8 mouse cellular contexts compared by ENCODE assay signal in the genomic region with DNA sequence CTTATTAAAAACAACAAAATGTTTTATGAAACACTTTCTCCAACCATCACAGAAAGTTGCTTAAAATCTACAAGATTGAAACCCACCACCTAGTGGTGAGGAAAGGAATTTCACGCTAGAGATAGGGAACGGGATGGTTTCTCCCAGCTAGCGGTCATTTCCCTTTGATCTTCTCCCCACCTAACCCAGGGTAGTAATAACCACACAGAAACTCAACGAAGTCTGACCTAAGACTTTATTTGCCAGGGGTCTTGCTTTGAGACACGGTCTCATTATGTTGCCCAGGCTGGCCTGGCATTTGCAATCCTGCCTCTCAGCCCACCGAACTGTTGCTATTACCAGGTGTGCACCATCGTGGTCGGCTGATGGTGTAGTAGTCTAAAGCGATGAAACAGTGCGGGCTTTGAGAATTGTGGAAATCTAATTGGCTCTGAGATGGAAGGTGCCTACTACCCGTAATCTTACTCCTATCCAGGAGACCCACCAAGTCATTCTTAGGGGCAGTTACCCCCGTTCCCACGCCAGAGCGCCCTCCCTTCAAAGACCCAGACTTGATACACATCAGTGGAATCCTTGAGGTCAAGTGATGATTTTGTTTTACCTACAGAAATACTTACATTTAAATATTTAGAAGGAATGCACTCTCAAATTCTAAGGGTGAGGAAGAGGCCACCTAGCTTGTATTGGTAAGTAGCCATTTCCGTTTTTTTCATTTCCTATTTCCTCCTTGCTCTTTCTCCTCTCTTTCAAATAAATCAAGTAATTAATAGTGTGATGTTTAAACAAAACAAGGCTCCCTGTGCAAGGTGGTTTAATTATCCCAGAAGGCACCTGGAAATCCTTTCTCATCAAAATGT. TPM values are rescaled to one million over a fixed set of nuclear protein-coding genes. Genes with fewer than 3 reads are reported as not detected.
DNase-seq lines count a peak whose midpoint lies in the region; ATAC-seq and TF ChIP-seq lines count a peak whose summit lies in the region.

No protein-coding gene starts in this region.

- no peaks in the 10 kb centered on the region for H3K9me3 ChIP-seq in erythroblast, embryonic 14.5 days (ENCODE audit: control insufficient read depth, low read length)
- no peaks in the 10 kb centered on the region for H3K9me3 ChIP-seq in hindbrain, embryonic 13.5 days
- no peaks in the 10 kb centered on the region for H3K9me3 ChIP-seq in midbrain, embryonic 11.5 days (ENCODE audit: control insufficient read depth, low read length)

- peak overlapping the region; percentile 71 for H3K4me2 ChIP-seq in hindbrain, embryonic 13.5 days
- peak overlapping the region; percentile 74 for H3K4me2 ChIP-seq in midbrain, embryonic 11.5 days

- intact Hi-C loops in heart, postnatal 25 days (cut with DNase I) = loop anchor here (5.0 kb wide), 3 partner anchors 141 to 214 kb away; no protein-coding TSS in a partner anchor

- WGBS in hindbrain, embryonic 13.5 days = 16% methylated on average over 15 of the region's 15 CpGs
- WGBS in midbrain, embryonic 11.5 days = 16% methylated on average over 15 of the region's 15 CpGs

- no peak overlapping the region for H3K9ac ChIP-seq in hindbrain, embryonic 13.5 days
- no peak overlapping the region for H3K9ac ChIP-seq in midbrain, embryonic 11.5 days (ENCODE audit: low read length)

- no peak for TF ChIP-seq POLR2A in brain, embryonic 14.5 days (IDR thresholded peaks at IDR 0.05; ENCODE audit: borderline replicate concordance, extremely low read depth, insufficient read depth, insufficient read length, poor library complexity, severe bottlenecking)

- H3K4me3 ChIP-seq in erythroblast, embryonic 14.5 days (replicated peaks) = peak overlapping the region; percentile 100
- H3K4me3 ChIP-seq in hindbrain, embryonic 13.5 days = peak overlapping the region; percentile 95; the same call in 1 of the 2 replicates
- peak overlapping the region; percentile 5; the same call in 1 of the 2 replicates for H3K4me3 ChIP-seq in midbrain, embryonic 11.5 days (ENCODE audit: low read depth, low read length)

- H3K36me3 ChIP-seq in erythroblast, embryonic 14.5 days (ENCODE audit: control insufficient read depth) = no peaks in the 10 kb centered on the region
- H3K36me3 ChIP-seq in hindbrain, embryonic 13.5 days = no peaks in the 10 kb centered on the region
- no peaks in the 10 kb centered on the region for H3K36me3 ChIP-seq in midbrain, embryonic 11.5 days (ENCODE audit: control insufficient read depth, insufficient read depth, low read length)

- DNase-seq in heart, adult 11 months = peak; percentile 94
- DNase-seq in heart, postnatal 25 days (ENCODE audit: low spot score) = no peak
- DNase-seq in brain, embryonic 14.5 days (ENCODE audit: low read depth) = peak; percentile 74
- peak; percentile 4 to 30 for DNase-seq in layer of hippocampus, postnatal 36 days
- DNase-seq in midbrain, embryonic 11.5 days (ENCODE audit: low spot score, missing footprints) = peak; percentile 95
- DNase-seq in spleen, postnatal 4 days (ENCODE audit: low spot score in 2 of 2) = peak; percentile 32 to 71

- peaks cover 16% of the 10 kb centered on the region for H3K27me3 ChIP-seq in erythroblast, embryonic 14.5 days (ENCODE audit: control insufficient read depth)
- H3K27me3 ChIP-seq in hindbrain, embryonic 13.5 days = 0 out of 2 replicates have a peak, but pooled peaks cover 3% of the 10 kb centered on the region
- no peaks in the 10 kb centered on the region for H3K27me3 ChIP-seq in midbrain, embryonic 11.5 days (ENCODE audit: control insufficient read depth, insufficient read depth, low read length)

- no peak overlapping the region for H3K27ac ChIP-seq in hindbrain, embryonic 13.5 days
- H3K27ac ChIP-seq in midbrain, embryonic 11.5 days (ENCODE audit: low read depth, low read length) = no peak overlapping the region

- ATAC-seq in hindbrain, embryonic 13.5 days (ENCODE audit: low FRiP score) = no peak
- no peak for ATAC-seq in midbrain, embryonic 11.5 days (ENCODE audit: low FRiP score)

- TF ChIP-seq CTCF in brain, embryonic 14.5 days (IDR thresholded peaks at IDR 0.05; ENCODE audit: borderline replicate concordance, extremely low read depth, insufficient read depth, insufficient read length) = peak; percentile 62; the same call in 1 of the 2 replicates

- H3K4me1 ChIP-seq in erythroblast, embryonic 14.5 days (ENCODE audit: control insufficient read depth) = peaks cover 32% of the 10 kb centered on the region
- H3K4me1 ChIP-seq in hindbrain, embryonic 13.5 days (replicated peaks) = peaks cover 22% of the 10 kb centered on the region
- peaks cover 11% of the 10 kb centered on the region; the same call in 1 of the 2 replicates for H3K4me1 ChIP-seq in midbrain, embryonic 11.5 days (ENCODE audit: control insufficient read depth, insufficient read depth, low read length)

RNA-seq across cellular contexts. Expression of a gene that starts 1.2 kb away (rescaled TPM):
- 10 to 100 TPM; 11.9 to 12.3 TPM for total RNA-seq in heart, postnatal 25 days (2021)
- 7.1 and 10.3 TPM in 2 replicates for polyA plus RNA-seq in brain, embryonic 14.5 days (2012; rRNA removed)
- 0.16 and 0.24 TPM in 2 replicates for polyA plus RNA-seq in erythroblast, embryonic 14.5 days (2012)
- 26.5 and 27.9 TPM in 2 replicates for polyA plus RNA-seq in hindbrain, embryonic 13.5 days (2015; fragmentation: Nextera tagmentation; extraction: Ambion mirVana)
- total RNA-seq in layer of hippocampus, postnatal 36 days (2021) = 10 to 100 TPM; 19.0 to 21.4 TPM
- polyA plus RNA-seq in midbrain, embryonic 11.5 days (2014; fragmentation: Nextera tagmentation; extraction: Ambion mirVana) = 31.3 and 34.1 TPM in 2 replicates

Comparison
In these comparisons a context has a peak if more than half of its experiments do, and no peak if none do; other contexts are left out.
1. H3K4me3 ChIP-seq: peak in every context shown above with its lines; median percentile 100 in erythroblast, embryonic 14.5 days; 95 in hindbrain, embryonic 13.5 days; 5 in midbrain, embryonic 11.5 days.